Mouse (Mus musculus): ENCODE measurements around the gene Unc45b. TPM values are rescaled to one million over a fixed set of nuclear protein-coding genes. Genes with fewer than 3 reads are reported as not detected.
A peak's percentile ranks its signal among the peaks of the same experiment; 100 is the strongest.

Gene Unc45b
- polyA plus RNA-seq (2015; fragmentation: Nextera tagmentation; extraction: Ambion mirVana): 1.3 and 10.6 TPM in 2 replicates

- Histone ChIP-seq H3K27ac (ENCODE audit: low read length) (no peak within 1 kb of the TSS), H3K9me3 (replicated peaks; ENCODE audit: control insufficient read depth, low read length) (no peaks in the 10 kb centered on the region), H3K4me1 (ENCODE audit: control insufficient read depth, insufficient read depth, low read length) (peaks cover 9% of the 10 kb centered on the region), H3K4me3 (replicated peaks; ENCODE audit: low read length) (no peak within 1 kb of the TSS), H3K36me3 (ENCODE audit: control insufficient read depth, insufficient read depth, low read length) (no peaks in the 10 kb centered on the region), H3K4me2 (ENCODE audit: low read depth, low read length) (no peak within 1 kb of the TSS), H3K9ac (ENCODE audit: low read length) (no peak within 1 kb of the TSS), H3K27me3 (ENCODE audit: control insufficient read depth, insufficient read depth, low read length) (no peaks in the 10 kb centered on the region)
- ATAC-seq (ENCODE audit: insufficient read depth, low FRiP score): no peak
- 82% methylated on average over 4 of the region's 4 CpGs for WGBS
Measured at GRCm38 (mm10) chr11:82910250-82910649, at the start of gene Unc45b. Gene Unc45b, plus strand, starts transcription at chr11:82910550.

- no peaks in the 10 kb centered on the region for H3K27me3 ChIP-seq (ENCODE audit: control insufficient read depth, insufficient read depth, low read length)
- no peak overlapping the region for H3K4me3 ChIP-seq (replicated peaks; ENCODE audit: low read length)
- WGBS: 76% methylated on average over 6 of the region's 6 CpGs
- no peaks in the 10 kb centered on the region for H3K9me3 ChIP-seq (replicated peaks; ENCODE audit: control insufficient read depth, low read length)
- H3K36me3 ChIP-seq (ENCODE audit: control insufficient read depth, insufficient read depth, low read length): no peaks in the 10 kb centered on the region
- no peak for ATAC-seq (ENCODE audit: insufficient read depth, low FRiP score)
- peak overlapping the region; percentile 70; the same call in 1 of the 2 replicates for H3K27ac ChIP-seq (ENCODE audit: low read length)
- peak overlapping the region; percentile 15; the same call in 1 of the 2 replicates for H3K4me2 ChIP-seq (ENCODE audit: low read depth, low read length)
- no peak overlapping the region for H3K9ac ChIP-seq (ENCODE audit: low read length)
- peaks cover 19% of the 10 kb centered on the region for H3K4me1 ChIP-seq (ENCODE audit: control insufficient read depth, insufficient read depth, low read length)
Measured at GRCm38 (mm10) chr11:82860759-82861158, 49.6 kb upstream of the Unc45b start.

GRCm38 (mm10) chr11:82861558-82861957 is 48.8 kb upstream of the Unc45b start:
- no peak overlapping the region for H3K9ac ChIP-seq (ENCODE audit: low read length)
- H3K27ac ChIP-seq (ENCODE audit: low read length): peak overlapping the region; percentile 70
- peaks cover 19% of the 10 kb centered on the region for H3K4me1 ChIP-seq (ENCODE audit: control insufficient read depth, insufficient read depth, low read length)
- ATAC-seq (ENCODE audit: insufficient read depth, low FRiP score): peak; percentile 87; the same call in 1 of the 2 replicates
- H3K27me3 ChIP-seq (ENCODE audit: control insufficient read depth, insufficient read depth, low read length): no peaks in the 10 kb centered on the region
- peak overlapping the region; percentile 15; the same call in 1 of the 2 replicates for H3K4me2 ChIP-seq (ENCODE audit: low read depth, low read length)
- 60% methylated on average over 8 of the region's 8 CpGs for WGBS
- no peaks in the 10 kb centered on the region for H3K9me3 ChIP-seq (replicated peaks; ENCODE audit: control insufficient read depth, low read length)
- H3K36me3 ChIP-seq (ENCODE audit: control insufficient read depth, insufficient read depth, low read length): no peaks in the 10 kb centered on the region
- H3K4me3 ChIP-seq (replicated peaks; ENCODE audit: low read length): no peak overlapping the region

- ATAC-seq (ENCODE audit: insufficient read depth, low FRiP score): no peak
- no peak overlapping the region for H3K27ac ChIP-seq (ENCODE audit: low read length)
Measured at GRCm38 (mm10) chr11:82862638-82863037, 47.7 kb upstream of the Unc45b start.

GRCm38 (mm10) chr11:82863059-82863458 is 47.3 kb upstream of the Unc45b start:
- Histone ChIP-seq H3K4me1 (ENCODE audit: control insufficient read depth, insufficient read depth, low read length) (peaks cover 19% of the 10 kb centered on the region; the same call in 1 of the 2 replicates), H3K27me3 (ENCODE audit: control insufficient read depth, insufficient read depth, low read length) (no peaks in the 10 kb centered on the region), H3K4me3 (replicated peaks; ENCODE audit: low read length) (no peak overlapping the region), H3K9ac (ENCODE audit: low read length) (no peak overlapping the region), H3K27ac (ENCODE audit: low read length) (no peak overlapping the region), H3K36me3 (ENCODE audit: control insufficient read depth, insufficient read depth, low read length) (no peaks in the 10 kb centered on the region), H3K4me2 (ENCODE audit: low read depth, low read length) (no peak overlapping the region), H3K9me3 (replicated peaks; ENCODE audit: control insufficient read depth, low read length) (no peaks in the 10 kb centered on the region)
- no peak for ATAC-seq (ENCODE audit: insufficient read depth, low FRiP score)
- WGBS: 76% methylated on average over 2 of the region's 2 CpGs

More at GRCm38 (mm10) chr11:82862638-82863037, 47.7 kb upstream of the Unc45b start:
- Histone ChIP-seq H3K9me3 (replicated peaks; ENCODE audit: control insufficient read depth, low read length) (no peaks in the 10 kb centered on the region), H3K4me1 (ENCODE audit: control insufficient read depth, insufficient read depth, low read length) (peaks cover 19% of the 10 kb centered on the region; the same call in 1 of the 2 replicates), H3K27me3 (ENCODE audit: control insufficient read depth, insufficient read depth, low read length) (no peaks in the 10 kb centered on the region), H3K4me3 (replicated peaks; ENCODE audit: low read length) (no peak overlapping the region), H3K4me2 (ENCODE audit: low read depth, low read length) (no peak overlapping the region), H3K36me3 (ENCODE audit: control insufficient read depth, insufficient read depth, low read length) (no peaks in the 10 kb centered on the region), H3K9ac (ENCODE audit: low read length) (no peak overlapping the region)
- WGBS: 83% methylated on average over 9 of the region's 9 CpGs

- Histone ChIP-seq H3K27ac (ENCODE audit: low read length) (peak overlapping the region; percentile 72), H3K36me3 (ENCODE audit: control insufficient read depth, insufficient read depth, low read length) (no peaks in the 10 kb centered on the region), H3K4me2 (ENCODE audit: low read depth, low read length) (no peak overlapping the region), H3K9me3 (replicated peaks; ENCODE audit: control insufficient read depth, low read length) (no peaks in the 10 kb centered on the region), H3K9ac (ENCODE audit: low read length) (no peak overlapping the region), H3K4me1 (ENCODE audit: control insufficient read depth, insufficient read depth, low read length) (peaks cover 19% of the 10 kb centered on the region; the same call in 1 of the 2 replicates), H3K4me3 (replicated peaks; ENCODE audit: low read length) (no peak overlapping the region), H3K27me3 (ENCODE audit: control insufficient read depth, insufficient read depth, low read length) (no peaks in the 10 kb centered on the region)
- WGBS: 37% methylated on average over 4 of the region's 4 CpGs
- ATAC-seq (ENCODE audit: insufficient read depth, low FRiP score): peak; percentile 77
Measured at GRCm38 (mm10) chr11:82863488-82863931, 46.8 kb upstream of the Unc45b start.

GRCm38 (mm10) chr11:82865957-82866356 is 44.4 kb upstream of the Unc45b start:
- H3K27me3 ChIP-seq (ENCODE audit: control insufficient read depth, insufficient read depth, low read length): no peaks in the 10 kb centered on the region
- no peak overlapping the region for H3K27ac ChIP-seq (ENCODE audit: low read length)
- no peaks in the 10 kb centered on the region for H3K36me3 ChIP-seq (ENCODE audit: control insufficient read depth, insufficient read depth, low read length)
- no peak overlapping the region for H3K4me2 ChIP-seq (ENCODE audit: low read depth, low read length)
- 83% methylated on average over 10 of the region's 10 CpGs for WGBS
- H3K9me3 ChIP-seq (replicated peaks; ENCODE audit: control insufficient read depth, low read length): no peaks in the 10 kb centered on the region
- H3K9ac ChIP-seq (ENCODE audit: low read length): no peak overlapping the region
- H3K4me3 ChIP-seq (replicated peaks; ENCODE audit: low read length): no peak overlapping the region
- H3K4me1 ChIP-seq (ENCODE audit: control insufficient read depth, insufficient read depth, low read length): peaks cover 16% of the 10 kb centered on the region; the same call in 1 of the 2 replicates
- no peak for ATAC-seq (ENCODE audit: insufficient read depth, low FRiP score)

GRCm38 (mm10) chr11:82866850-82867564 is 43.3 kb upstream of the Unc45b start:
- Histone ChIP-seq H3K4me2 (ENCODE audit: low read depth, low read length) (no peak overlapping the region), H3K4me3 (replicated peaks; ENCODE audit: low read length) (no peak overlapping the region), H3K27ac (ENCODE audit: low read length) (no peak overlapping the region), H3K9me3 (replicated peaks; ENCODE audit: control insufficient read depth, low read length) (no peaks in the 10 kb centered on the region), H3K27me3 (ENCODE audit: control insufficient read depth, insufficient read depth, low read length) (no peaks in the 10 kb centered on the region), H3K36me3 (ENCODE audit: control insufficient read depth, insufficient read depth, low read length) (no peaks in the 10 kb centered on the region), H3K4me1 (ENCODE audit: control insufficient read depth, insufficient read depth, low read length) (peaks cover 9% of the 10 kb centered on the region; the same call in 1 of the 2 replicates), H3K9ac (ENCODE audit: low read length) (no peak overlapping the region)
- WGBS: 32% methylated on average over 7 of the region's 7 CpGs
- no peak for ATAC-seq (ENCODE audit: insufficient read depth, low FRiP score)

- ATAC-seq (ENCODE audit: insufficient read depth, low FRiP score): no peak
- no peak overlapping the region for H3K4me3 ChIP-seq (replicated peaks; ENCODE audit: low read length)
- WGBS: 72% methylated on average over 5 of the region's 5 CpGs
- H3K9ac ChIP-seq (ENCODE audit: low read length): no peak overlapping the region
- no peak overlapping the region for H3K4me2 ChIP-seq (ENCODE audit: low read depth, low read length)
- no peak overlapping the region for H3K27ac ChIP-seq (ENCODE audit: low read length)
- H3K9me3 ChIP-seq (replicated peaks; ENCODE audit: control insufficient read depth, low read length): no peaks in the 10 kb centered on the region
- H3K27me3 ChIP-seq (ENCODE audit: control insufficient read depth, insufficient read depth, low read length): no peaks in the 10 kb centered on the region
- H3K4me1 ChIP-seq (ENCODE audit: control insufficient read depth, insufficient read depth, low read length): peaks cover 3% of the 10 kb centered on the region; the same call in 1 of the 2 replicates
- no peaks in the 10 kb centered on the region for H3K36me3 ChIP-seq (ENCODE audit: control insufficient read depth, insufficient read depth, low read length)
Measured at GRCm38 (mm10) chr11:82867956-82868355, 42.4 kb upstream of the Unc45b start.

Measured in stomach, embryonic 16.5 days (tissue).